Mouse (Mus musculus): Measurements from ENCODE around the gene Atp6v1e2.

DNA sequence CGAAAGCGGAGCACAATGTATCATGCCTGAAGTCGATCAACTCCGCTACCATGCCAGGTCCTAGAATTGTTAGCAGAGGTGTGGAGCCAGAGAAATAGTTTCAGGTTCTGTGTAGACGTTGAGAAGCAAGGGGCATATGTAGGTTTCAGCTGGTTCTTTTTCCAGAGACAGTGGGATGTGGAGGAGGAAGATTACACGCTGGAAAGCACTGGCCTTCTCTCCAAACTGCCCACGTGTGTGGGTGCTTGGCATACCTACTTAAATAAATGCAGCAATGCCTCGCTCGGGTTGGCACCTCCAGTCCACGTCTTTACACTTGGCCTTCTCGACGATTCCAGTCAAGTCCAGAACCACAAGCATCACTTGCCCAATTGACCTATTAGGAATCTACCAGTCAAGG, 19.4 kb upstream of the Atp6v1e2 start:
- TF ChIP-seq POLR2A (IDR thresholded peaks at IDR 0.05; ENCODE audit: low read depth, low read length) (no peak), CTCF (conservative IDR thresholded peaks at IDR 0.05; ENCODE audit: insufficient read depth, insufficient read length, low read depth, low read length) (no peak)
